Mouse (Mus musculus) effector memory CD4-positive, alpha-beta T cell, adult 7 months (primary cell): ENCODE data around the gene Ap1s2. TPM values are rescaled to one million over a fixed set of nuclear protein-coding genes. Genes with fewer than 3 reads are reported as not detected.

ENCODE experiments used
- polyA plus RNA-seq: library from polyadenylated mRNA; unstranded; fragments of 100-300 nt; shearing (Covaris generic); gene quantifications from one replicate; pipeline ENCODE4 v1.2.1, GENCODE M21; 2017

Ap1s2 gene
- polyA plus RNA-seq = 49.4 TPM

DNA sequence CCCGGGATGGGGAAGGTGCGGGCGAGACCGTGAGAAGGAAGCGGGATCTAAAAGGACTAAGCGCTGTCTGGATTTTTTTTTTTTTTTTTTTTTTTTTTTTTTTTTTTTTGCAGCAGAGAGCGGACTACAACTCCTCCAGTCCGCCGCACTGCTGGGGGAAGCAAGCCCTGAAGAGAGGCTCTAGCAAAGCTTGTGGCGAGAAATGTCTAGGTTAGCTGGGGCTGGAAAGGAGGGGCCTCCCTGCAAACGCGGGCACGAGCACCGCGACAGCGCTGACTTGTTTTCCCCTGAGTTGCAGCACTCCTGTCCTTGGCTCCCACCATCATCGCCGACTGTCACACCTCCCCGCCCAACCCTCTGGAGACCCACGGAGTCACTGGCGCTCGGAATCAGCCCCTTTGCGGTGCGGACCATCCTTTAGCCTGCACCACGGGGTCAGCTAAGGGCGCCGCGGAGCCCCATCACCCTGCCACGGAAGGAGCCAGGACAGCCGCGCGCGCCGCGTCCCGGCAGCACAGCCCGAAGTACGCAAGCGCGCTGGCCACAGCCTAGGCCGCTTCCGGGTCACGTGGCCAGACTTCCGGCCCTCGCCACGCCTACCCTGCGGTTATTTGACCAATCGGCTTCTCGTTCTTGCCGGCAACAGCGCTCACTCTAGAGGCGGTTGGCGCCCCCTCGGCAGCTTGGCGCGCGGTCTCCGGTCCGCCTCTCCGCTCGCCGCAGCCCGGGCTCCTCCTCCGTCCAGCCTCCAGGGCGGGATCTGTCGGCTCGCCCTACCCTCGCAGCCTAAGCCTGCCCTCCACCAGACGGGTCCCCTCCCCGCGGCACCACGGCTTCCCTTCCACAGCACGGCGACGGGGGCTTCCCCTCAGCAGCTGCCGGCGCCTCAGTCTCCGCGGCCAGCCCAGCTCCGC is at the start of gene Ap1s2:
TSS of gene Ap1s2 (plus strand) at position 681 of the 914 bp plus-strand sequence.

DNA sequence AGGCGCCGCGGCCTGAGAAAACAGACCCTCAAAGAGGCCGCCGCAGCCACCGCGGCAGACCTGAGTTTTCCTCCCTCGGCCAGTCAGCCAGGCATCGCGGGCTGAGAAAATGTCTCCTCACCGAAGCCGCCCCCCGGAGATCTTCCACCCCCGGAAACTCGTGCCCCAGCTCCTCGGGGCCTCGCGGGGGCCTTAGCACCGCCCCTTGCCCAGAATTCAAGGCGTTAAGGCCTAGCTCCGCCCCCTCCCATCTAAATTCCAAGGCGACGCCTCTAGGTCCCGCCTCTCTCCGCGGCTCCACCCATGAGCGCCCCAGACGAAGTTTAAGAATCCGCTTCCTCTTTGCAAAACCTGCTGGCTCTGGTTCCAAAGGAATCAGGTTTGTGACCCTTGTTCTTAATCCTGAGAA is 49.7 kb downstream of the Ap1s2 start, which contains the start of gene Zrsr2:
TSS of gene Zrsr2 (minus strand) at position 195 of the 409 bp plus-strand sequence.

Other genes with a start within 250 kb of the Ap1s2 start
- gene Rnf138rt1, start 147.7 kb upstream of the Ap1s2 start, polyA plus RNA-seq = not detected
- gene Zrsr2, start 49.6 kb downstream of the Ap1s2 start, polyA plus RNA-seq = 119 TPM
- 9.9 TPM for gene Car5b, start 119.0 kb downstream of the Ap1s2 start, polyA plus RNA-seq
- gene Siah1b, start 167.5 kb downstream of the Ap1s2 start, polyA plus RNA-seq = 5.9 TPM
- gene Cltrn, start 179.8 kb downstream of the Ap1s2 start, polyA plus RNA-seq = not detected
- not detected for gene Ace2, start 230.3 kb downstream of the Ap1s2 start, polyA plus RNA-seq